ENCODE assay signal across 8 mouse cellular contexts in the genomic region with DNA sequence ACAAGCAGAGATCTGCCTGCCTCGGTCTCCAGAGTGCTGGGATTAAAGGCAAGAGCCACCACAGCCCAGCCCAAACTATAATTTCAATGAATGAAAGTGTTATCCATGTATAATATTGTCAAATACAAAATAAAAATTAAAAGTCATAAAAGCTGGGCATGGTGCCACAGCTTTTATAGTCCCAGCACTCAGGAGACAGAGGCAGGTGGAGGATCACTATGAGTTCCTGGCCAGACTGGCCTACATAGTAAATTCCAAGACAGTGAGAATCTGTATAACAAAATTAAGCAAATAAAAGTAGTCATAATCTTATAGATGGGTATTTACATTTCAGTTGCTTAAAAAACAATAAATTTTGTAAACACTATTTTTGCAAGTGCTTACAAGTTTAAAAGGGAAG. TPM values are rescaled to one million over a fixed set of nuclear protein-coding genes. Genes with fewer than 3 reads are reported as not detected.
DNase-seq lines count a peak whose midpoint lies in the region; ATAC-seq lines count a peak whose summit lies in the region.

No protein-coding gene starts in this region.

- DNase-seq in heart, postnatal 25 days (ENCODE audit: low spot score) = no peak
- DNase-seq in NIH3T3 (ENCODE audit: low read depth) = peak; percentile 13
- DNase-seq in hindbrain, embryonic 10.5 days (ENCODE audit: low spot score) = no peak
- no peak for DNase-seq in adrenal gland, adult 18-20 months (ENCODE audit: low spot score in 2 of 2)
- DNase-seq in urinary bladder, postnatal 25 days (ENCODE audit: low spot score) = no peak

- peak overlapping the region; percentile 89 for H3K4me3 ChIP-seq in heart, embryonic 15.5 days
- peak overlapping the region; percentile 79 for H3K4me3 ChIP-seq in hindbrain, embryonic 10.5 days
- H3K4me3 ChIP-seq in macrophage (ENCODE audit: inconsistent target) = peak overlapping the region; percentile 17

- H3K79me2 ChIP-seq in macrophage (ENCODE audit: inconsistent target) = no peaks in the 10 kb centered on the region

- no peaks in the 10 kb centered on the region for H3K9me3 ChIP-seq in heart, embryonic 15.5 days (replicated peaks)
- no peaks in the 10 kb centered on the region for H3K9me3 ChIP-seq in hindbrain, embryonic 10.5 days

- H3K4me2 ChIP-seq in heart, embryonic 15.5 days = peak overlapping the region; percentile 59

- peaks cover 8% of the 10 kb centered on the region for H3K36me3 ChIP-seq in heart, embryonic 15.5 days
- peaks cover 18% of the 10 kb centered on the region for H3K36me3 ChIP-seq in hindbrain, embryonic 10.5 days
- no peaks in the 10 kb centered on the region for H3K36me3 ChIP-seq in macrophage (ENCODE audit: inconsistent target)

- intact Hi-C loops in heart, postnatal 25 days (cut with DNase I) = no loop called here

- 100% methylated on average over 1 of the region's 1 CpGs for WGBS in heart, embryonic 15.5 days
- WGBS in hindbrain, embryonic 10.5 days = 98% methylated on average over 1 of the region's 1 CpGs
- WGBS in macrophage (ENCODE audit: missing documents) = 100% methylated on average over 1 of the region's 1 CpGs

- peak overlapping the region; percentile 97 for H3K27ac ChIP-seq in heart, embryonic 15.5 days
- H3K27ac ChIP-seq in hindbrain, embryonic 10.5 days = peak overlapping the region; percentile 99
- peak overlapping the region; percentile 33; the same call in 1 of the 2 replicates for H3K27ac ChIP-seq in macrophage

- peaks cover 20% of the 10 kb centered on the region for H3K4me1 ChIP-seq in heart, embryonic 15.5 days (replicated peaks)
- H3K4me1 ChIP-seq in hindbrain, embryonic 10.5 days (replicated peaks) = peaks cover 5% of the 10 kb centered on the region; the same call in 1 of the 2 replicates

- no peak for ATAC-seq in heart, embryonic 15.5 days (replicated peaks; ENCODE audit: insufficient number of reproducible peaks, insufficient read depth, low FRiP score, low read depth)
- no peak for ATAC-seq in megakaryocyte progenitor cell, adult 5-6 weeks (replicated peaks; ENCODE audit: poor library complexity)

- H3K9ac ChIP-seq in heart, embryonic 15.5 days = no peak overlapping the region

- H3K27me3 ChIP-seq in heart, embryonic 15.5 days = no peaks in the 10 kb centered on the region
- H3K27me3 ChIP-seq in hindbrain, embryonic 10.5 days (ENCODE audit: insufficient read depth, poor library complexity, severe bottlenecking) = no peaks in the 10 kb centered on the region

RNA-seq across cellular contexts. Expression of a gene that starts 0.4 kb away (rescaled TPM):
- polyA plus RNA-seq in heart, embryonic 15.5 days (2015; fragmentation: Nextera tagmentation; extraction: Ambion mirVana) = 24.3 and 24.5 TPM in 2 replicates
- total RNA-seq in heart, postnatal 25 days (2021) = 10 to 100 TPM; 16.0 to 17.2 TPM
- polyA plus RNA-seq in hindbrain, embryonic 10.5 days (2016; fragmentation: Nextera tagmentation; extraction: Ambion mirVana) = 16.1 and 17.7 TPM in 2 replicates
- 10 to 100 TPM in 25 of 26 experiments, 1 to 10 TPM in 1; 8.0 to 36.6 (median 20.0) TPM for total RNA-seq in macrophage (2018; cell fraction: chromatin; rRNA removed)
- total RNA-seq in macrophage (2018; cell fraction: cytosol; rRNA removed) = 10 to 100 TPM; 10.2 to 28.5 (median 17.7) TPM
- total RNA-seq in macrophage (2018; cell fraction: nucleus; rRNA removed) = 10 to 100 TPM in 24 of 26 experiments, 1 to 10 TPM in 2; 7.8 to 37.4 (median 14.9) TPM
- 21.0 to 35.2 TPM (median 31.8 TPM) in 3 replicates for polyA plus RNA-seq in macrophage (2018)
- total RNA-seq in adrenal gland, adult 18-20 months (2021) = 10 to 100 TPM; 15.7 to 19.7 TPM
- total RNA-seq in megakaryocyte progenitor cell, adult 5-6 weeks (2015) = 13.8 and 18.7 TPM in 2 replicates
- 11.8 and 12.0 TPM in 2 replicates for total RNA-seq in megakaryocyte progenitor cell, adult 5-6 weeks (2017)

Comparison
In these comparisons a context has a peak if more than half of its experiments do, and no peak if none do; other contexts are left out.
1. H3K27ac ChIP-seq: peak in every context shown above with its lines; median percentile 99 in hindbrain, embryonic 10.5 days; 97 in heart, embryonic 15.5 days; 33 in macrophage.
2. H3K4me3 ChIP-seq: peak in every context shown above with its lines; median percentile 89 in heart, embryonic 15.5 days; 79 in hindbrain, embryonic 10.5 days; 17 in macrophage.